Mouse (Mus musculus) natural killer cell, adult 2 months (primary cell): ENCODE data around the gene Mr1.

Source experiments
- DNase-seq, 2 experiments: peaks; one replicate each; pipeline ENCODE4 v3.0.0; 2022; ENCODE audit warnings: low spot score in 2 of 2

The Mr1 gene

GRCm38 (mm10) chr1:155146572-155146980 is at the start of gene Mr1:
Mr1 (minus strand) TSS chr1:155146814.
- peak; percentile 49 to 50 for DNase-seq

GRCm38 (mm10) chr1:155192805-155193368 is 46.3 kb upstream of the Mr1 start:
- no peak for DNase-seq

- no peak for DNase-seq
These were observed 45.1 kb upstream of the Mr1 start for GRCm38 (mm10) chr1:155191671-155192070.

- DNase-seq = no peak
These were observed 44.6 kb upstream of the Mr1 start for GRCm38 (mm10) chr1:155191219-155191618.

- no peak for DNase-seq
These were observed 42.0 kb upstream of the Mr1 start for GRCm38 (mm10) chr1:155188656-155189055.

- DNase-seq = no peak
These were observed 37.6 kb upstream of the Mr1 start for GRCm38 (mm10) chr1:155184191-155184590.

GRCm38 (mm10) chr1:155178192-155178924 is 31.7 kb upstream of the Mr1 start:
- no peak for DNase-seq

- no peak for DNase-seq
These were observed 27.8 kb upstream of the Mr1 start for GRCm38 (mm10) chr1:155174424-155174823.

- DNase-seq = peak; percentile 42 to 73
These were observed 27.0 kb upstream of the Mr1 start for GRCm38 (mm10) chr1:155173644-155174016.

- DNase-seq = peak; percentile 35 to 67
These were observed 26.5 kb upstream of the Mr1 start for GRCm38 (mm10) chr1:155172895-155173643.

GRCm38 (mm10) chr1:155169935-155170334 is 23.3 kb upstream of the Mr1 start:
- DNase-seq = no peak

- DNase-seq = no peak
These were observed 20.8 kb upstream of the Mr1 start for GRCm38 (mm10) chr1:155167453-155167852.

GRCm38 (mm10) chr1:155158970-155159484 is 12.4 kb upstream of the Mr1 start:
- DNase-seq = peak in 1 of 2 experiments; percentile 6

GRCm38 (mm10) chr1:155158141-155158969 is 11.7 kb upstream of the Mr1 start, which contains the start of gene Stx6:
Stx6 (plus strand) TSS chr1:155158715.
- peak; percentile 98 to 99 for DNase-seq

- no peak for DNase-seq
These were observed 7.3 kb upstream of the Mr1 start for GRCm38 (mm10) chr1:155153906-155154305.

- no peak for DNase-seq
These were observed 4.2 kb upstream of the Mr1 start for GRCm38 (mm10) chr1:155150821-155151220.

- no peak for DNase-seq
These were observed 2.8 kb upstream of the Mr1 start for GRCm38 (mm10) chr1:155149403-155149802.

GRCm38 (mm10) chr1:155147228-155147627 is 614 bp upstream of the Mr1 start:
- no peak for DNase-seq

GRCm38 (mm10) chr1:155145620-155146019 is 994 bp downstream of the Mr1 start:
- DNase-seq = peak; percentile 26 to 37

GRCm38 (mm10) chr1:155140076-155140475 is 6.5 kb downstream of the Mr1 start:
- peak; percentile 72 to 83 for DNase-seq

GRCm38 (mm10) chr1:155138795-155139194 is 7.8 kb downstream of the Mr1 start:
- no peak for DNase-seq

- no peak for DNase-seq
These were observed 11.7 kb downstream of the Mr1 start for GRCm38 (mm10) chr1:155134866-155135265.
